Mouse (Mus musculus): ENCODE measurements around the gene AC192777.2. TPM values are rescaled to one million over a fixed set of nuclear protein-coding genes. Genes with fewer than 3 reads are reported as not detected.

AC192777.2 gene
- polyA plus RNA-seq (2014; fragmentation: Illumina TruSeq; extraction: RNeasy Lipid Tissue Mini Kit (QIAGEN cat#74804); ENCODE audit: low read depth, low replicate concordance), result not detected

GRCm38 (mm10) chr17:40095150-40095549 lies at the start of gene AC192777.2:
AC192777.2 (plus strand) TSS chr17:40095450.

Other genes with a start within 250 kb of the AC192777.2 start
- gene Esp38, start 144.9 kb upstream of the AC192777.2 start, polyA plus RNA-seq (2014; fragmentation: Illumina TruSeq; extraction: RNeasy Lipid Tissue Mini Kit (QIAGEN cat#74804); ENCODE audit: low read depth, low replicate concordance), result not detected
- not detected for gene Pgk2, start 113.2 kb downstream of the AC192777.2 start, polyA plus RNA-seq (2014; fragmentation: Illumina TruSeq; extraction: RNeasy Lipid Tissue Mini Kit (QIAGEN cat#74804); ENCODE audit: low read depth, low replicate concordance)
- gene Crisp3, start 146.8 kb downstream of the AC192777.2 start, polyA plus RNA-seq (2014; fragmentation: Illumina TruSeq; extraction: RNeasy Lipid Tissue Mini Kit (QIAGEN cat#74804); ENCODE audit: low read depth, low replicate concordance), result not detected
- gene Crisp1, start 223.8 kb downstream of the AC192777.2 start, polyA plus RNA-seq (2014; fragmentation: Illumina TruSeq; extraction: RNeasy Lipid Tissue Mini Kit (QIAGEN cat#74804); ENCODE audit: low read depth, low replicate concordance), result not detected